Mouse (Mus musculus) liver, embryonic 13.5 days (tissue): ENCODE measurements around the gene Rasgrf1. TPM values are rescaled to one million over a fixed set of nuclear protein-coding genes. Genes with fewer than 3 reads are reported as not detected.

Experiments
- ATAC-seq: fragments of 200-750 bp; cut with Nextera tagmentation; 2 replicates; pipeline ENCODE4 v1.8.0; 2017; ENCODE audit warnings: low read depth, mild to moderate bottlenecking, moderate number of reproducible peaks, moderate library complexity
- DNase-seq: peaks from one replicate; pipeline ENCODE4 v3.0.0; 2022
- H3K27ac ChIP-seq: fragments of 300-500 bp; sonication (generic); 2 replicates; pipeline ENCODE4 v1.5.1; 2015; ENCODE audit warnings: moderate library complexity, mild to moderate bottlenecking, inconsistent platforms
- H3K27me3 ChIP-seq: fragments of 300-500 bp; sonication (generic); 2 replicates; pipeline ENCODE4 v1.6.1; 2015; ENCODE audit warnings: mild to moderate bottlenecking, inconsistent platforms
- H3K36me3 ChIP-seq: fragments of 300-500 bp; sonication (generic); 2 replicates; pipeline ENCODE4 v1.6.1; 2015; ENCODE audit warnings: mild to moderate bottlenecking, inconsistent platforms
- H3K4me1 ChIP-seq: fragments of 300-500 bp; sonication (generic); replicated peaks from 2 replicates; pipeline ENCODE4 v1.6.1; 2015; ENCODE audit warnings: inconsistent platforms
- H3K4me2 ChIP-seq: fragments of 300-500 bp; sonication (generic); 2 replicates; pipeline ENCODE4 v1.6.1; 2015; ENCODE audit warnings: inconsistent platforms, mild to moderate bottlenecking, moderate library complexity
- H3K4me3 ChIP-seq: fragments of 300-500 bp; sonication (generic); replicated peaks from 2 replicates; pipeline ENCODE4 v1.5.1; 2015; ENCODE audit warnings: mild to moderate bottlenecking, inconsistent platforms
- H3K9ac ChIP-seq: fragments of 300-500 bp; sonication (generic); 2 replicates; pipeline ENCODE4 v1.6.1; 2015; ENCODE audit warnings: mild to moderate bottlenecking, inconsistent platforms
- H3K9me3 ChIP-seq: fragments of 300-500 bp; sonication (generic); replicated peaks from 2 replicates; pipeline ENCODE4 v1.6.1; 2016; ENCODE audit warnings: inconsistent platforms
- WGBS: fragments of 180-500 bp; shearing (Covaris S2); methylation state at CpG from one replicate; pipeline ENCODE4 v1.1.7; 2015; ENCODE audit not compliant: insufficient replicate concordance; 5-methylcytosine and 5-hydroxymethylcytosine counted together
- polyA plus RNA-seq: library from polyadenylated mRNA; unstranded; fragments of >200 nt; fragmentation: Nextera tagmentation; extraction: Ambion mirVana; gene quantifications from 2 replicates; pipeline ENCODE4 v1.2.1, GENCODE M21; 2015

Rasgrf1 gene
- not detected in 2 replicates for polyA plus RNA-seq

GRCm38 (mm10) chr9:89909131-89910010 lies at the start of gene Rasgrf1:
Rasgrf1 (plus strand) TSS chr9:89909908.
- H3K9me3 ChIP-seq, result no peaks in the 10 kb centered on the region

GRCm38 (mm10) chr9:89860145-89860544 lies 49.6 kb upstream of the Rasgrf1 start:
- Histone ChIP-seq H3K27me3 (no peaks in the 10 kb centered on the region), H3K4me1 (no peaks in the 10 kb centered on the region), H3K9me3 (no peaks in the 10 kb centered on the region), H3K4me3 (no peak overlapping the region), H3K4me2 (no peak overlapping the region), H3K27ac (no peak overlapping the region), H3K36me3 (no peaks in the 10 kb centered on the region), H3K9ac (no peak overlapping the region)
- no peak for DNase-seq
- no peak for ATAC-seq
- WGBS, result 63% methylated on average over 11 of the region's 11 CpGs

More at GRCm38 (mm10) chr9:89909131-89910010, at the start of gene Rasgrf1:
- Histone ChIP-seq H3K4me3 (peak within 1 kb of the TSS; percentile 39), H3K4me1 (peaks cover 7% of the 10 kb centered on the region), H3K4me2 (peak within 1 kb of the TSS; percentile 56), H3K27ac (no peak within 1 kb of the TSS), H3K9ac (no peak within 1 kb of the TSS), H3K36me3 (no peaks in the 10 kb centered on the region), H3K27me3 (peaks cover 72% of the 10 kb centered on the region)
- DNase-seq, result no peak
- 3% methylated on average over 58 of the region's 64 CpGs for WGBS
- no peak for ATAC-seq

- DNase-seq, result no peak
- no peaks in the 10 kb centered on the region for H3K4me1 ChIP-seq
- H3K9ac ChIP-seq, result no peak overlapping the region
- WGBS, result 52% methylated on average over 6 of the region's 6 CpGs
- H3K4me2 ChIP-seq, result no peak overlapping the region
- no peak for ATAC-seq
- H3K27me3 ChIP-seq, result no peaks in the 10 kb centered on the region
- H3K9me3 ChIP-seq, result no peaks in the 10 kb centered on the region
- no peak overlapping the region for H3K27ac ChIP-seq
- H3K4me3 ChIP-seq, result no peak overlapping the region
- no peaks in the 10 kb centered on the region for H3K36me3 ChIP-seq
Observed at GRCm38 (mm10) chr9:89860584-89860983, 49.1 kb upstream of the Rasgrf1 start.

GRCm38 (mm10) chr9:89867141-89867540 lies 42.6 kb upstream of the Rasgrf1 start:
- Histone ChIP-seq H3K4me3 (no peak overlapping the region), H3K36me3 (no peaks in the 10 kb centered on the region), H3K9ac (no peak overlapping the region), H3K9me3 (no peaks in the 10 kb centered on the region), H3K27me3 (peaks cover 47% of the 10 kb centered on the region), H3K4me2 (no peak overlapping the region), H3K27ac (no peak overlapping the region), H3K4me1 (no peaks in the 10 kb centered on the region)
- DNase-seq, result no peak
- WGBS, result 41% methylated on average over 4 of the region's 4 CpGs
- ATAC-seq, result no peak

GRCm38 (mm10) chr9:89868093-89868729 lies 41.5 kb upstream of the Rasgrf1 start:
- Histone ChIP-seq H3K4me2 (no peak overlapping the region), H3K9me3 (no peaks in the 10 kb centered on the region), H3K36me3 (no peaks in the 10 kb centered on the region), H3K4me1 (no peaks in the 10 kb centered on the region), H3K9ac (no peak overlapping the region), H3K27ac (no peak overlapping the region), H3K4me3 (no peak overlapping the region), H3K27me3 (peaks cover 47% of the 10 kb centered on the region)
- ATAC-seq (no peak), DNase-seq (no peak)
- WGBS, result 5% methylated on average over 16 of the region's 16 CpGs

- H3K9ac ChIP-seq, result no peak overlapping the region
- H3K27ac ChIP-seq, result no peak overlapping the region
- peaks cover 47% of the 10 kb centered on the region for H3K27me3 ChIP-seq
- no peak overlapping the region for H3K4me2 ChIP-seq
- H3K36me3 ChIP-seq, result no peaks in the 10 kb centered on the region
- H3K4me3 ChIP-seq, result no peak overlapping the region
- DNase-seq, result no peak
- ATAC-seq, result no peak
- WGBS, result 10% methylated on average over 2 of the region's 2 CpGs
- no peaks in the 10 kb centered on the region for H3K4me1 ChIP-seq
- no peaks in the 10 kb centered on the region for H3K9me3 ChIP-seq
Observed at GRCm38 (mm10) chr9:89869594-89869993, 40.1 kb upstream of the Rasgrf1 start.

GRCm38 (mm10) chr9:89870531-89871150 lies 39.1 kb upstream of the Rasgrf1 start:
- no peak for ATAC-seq
- H3K27ac ChIP-seq, result no peak overlapping the region
- DNase-seq, result no peak
- 10% methylated on average over 8 of the region's 8 CpGs for WGBS
- H3K36me3 ChIP-seq, result no peaks in the 10 kb centered on the region
- no peaks in the 10 kb centered on the region for H3K4me1 ChIP-seq
- H3K4me2 ChIP-seq, result no peak overlapping the region
- no peak overlapping the region for H3K9ac ChIP-seq
- no peaks in the 10 kb centered on the region for H3K9me3 ChIP-seq
- H3K4me3 ChIP-seq, result no peak overlapping the region
- H3K27me3 ChIP-seq, result peaks cover 55% of the 10 kb centered on the region

- DNase-seq (no peak), ATAC-seq (no peak)
- Histone ChIP-seq H3K9me3 (no peaks in the 10 kb centered on the region), H3K36me3 (no peaks in the 10 kb centered on the region), H3K9ac (no peak overlapping the region), H3K4me2 (no peak overlapping the region), H3K27me3 (peaks cover 58% of the 10 kb centered on the region), H3K4me3 (no peak overlapping the region), H3K27ac (no peak overlapping the region), H3K4me1 (no peaks in the 10 kb centered on the region)
- WGBS, result 44% methylated on average over 6 of the region's 6 CpGs
Observed at GRCm38 (mm10) chr9:89872137-89872536, 37.6 kb upstream of the Rasgrf1 start.

- peaks cover 59% of the 10 kb centered on the region for H3K27me3 ChIP-seq
- H3K9ac ChIP-seq, result no peak overlapping the region
- ATAC-seq (no peak), DNase-seq (no peak)
- no peaks in the 10 kb centered on the region for H3K36me3 ChIP-seq
- H3K9me3 ChIP-seq, result 0 out of 2 replicates have a peak, but pooled peaks cover 2% of the 10 kb centered on the region
- H3K4me2 ChIP-seq, result no peak overlapping the region
- 48% methylated on average over 7 of the region's 7 CpGs for WGBS
- no peak overlapping the region for H3K27ac ChIP-seq
- H3K4me3 ChIP-seq, result no peak overlapping the region
- H3K4me1 ChIP-seq, result no peaks in the 10 kb centered on the region
Observed at GRCm38 (mm10) chr9:89874434-89874833, 35.3 kb upstream of the Rasgrf1 start.

- ATAC-seq, result no peak
- H3K27ac ChIP-seq, result no peak overlapping the region
- WGBS, result 39% methylated on average over 5 of the region's 5 CpGs
- H3K4me2 ChIP-seq, result no peak overlapping the region
- H3K27me3 ChIP-seq, result peaks cover 53% of the 10 kb centered on the region
- no peaks in the 10 kb centered on the region for H3K36me3 ChIP-seq
- H3K9ac ChIP-seq, result no peak overlapping the region
- H3K4me1 ChIP-seq, result no peaks in the 10 kb centered on the region
- H3K9me3 ChIP-seq, result peaks cover 5% of the 10 kb centered on the region; the same call in 1 of the 2 replicates
- H3K4me3 ChIP-seq, result no peak overlapping the region
- no peak for DNase-seq
Observed at GRCm38 (mm10) chr9:89875551-89875950, 34.2 kb upstream of the Rasgrf1 start.

GRCm38 (mm10) chr9:89878471-89879020 lies 31.2 kb upstream of the Rasgrf1 start:
- no peak overlapping the region for H3K4me2 ChIP-seq
- no peak overlapping the region for H3K9ac ChIP-seq
- no peaks in the 10 kb centered on the region for H3K4me1 ChIP-seq
- H3K27ac ChIP-seq, result no peak overlapping the region
- H3K4me3 ChIP-seq, result no peak overlapping the region
- WGBS, result 46% methylated on average over 11 of the region's 11 CpGs
- peaks cover 5% of the 10 kb centered on the region; the same call in 1 of the 2 replicates for H3K9me3 ChIP-seq
- H3K36me3 ChIP-seq, result no peaks in the 10 kb centered on the region
- peaks cover 56% of the 10 kb centered on the region for H3K27me3 ChIP-seq
- ATAC-seq (no peak), DNase-seq (no peak)
